Comparison of ENCODE assay signal across 9 mouse cellular contexts in genomic region chr2:160806091-160806521, GRCm38 (mm10).
DNase-seq lines count a peak whose midpoint lies in the region; ATAC-seq and TF ChIP-seq lines count a peak whose summit lies in the region.
"Had no signal": no experiment of that assay in that cellular context is flagged by ENCODE, and none has a peak within 500 bp of the region (broad histone marks: within the 10 kb centered on the region; RNA-seq: fewer than 3 reads in every experiment).

No protein-coding gene starts in this region.

- ATAC-seq in liver, postnatal 0 days, result peak; percentile 63
- peak; percentile 88 for ATAC-seq in heart, postnatal 0 days (ENCODE audit: insufficient read depth, low read depth)
- ATAC-seq in lung, embryonic 14.5 days (ENCODE audit: insufficient read depth), result no peak

- TF ChIP-seq CTCF in liver, postnatal 0 days (IDR thresholded peaks at IDR 0.05; ENCODE audit: low read depth), result no peak
- no peak for TF ChIP-seq CTCF in heart, postnatal 0 days (IDR thresholded peaks at IDR 0.05; ENCODE audit: low read depth)
- no peak for TF ChIP-seq CTCF in lung, embryonic 14.5 days (IDR thresholded peaks at IDR 0.05; ENCODE audit: low read depth)

- H3K4me2 ChIP-seq in liver, postnatal 0 days (ENCODE audit: low read depth, low read length), result no peak overlapping the region
- H3K4me2 ChIP-seq in heart, postnatal 0 days (ENCODE audit: low read depth, low read length), result peak overlapping the region; percentile 25
- no peak overlapping the region for H3K4me2 ChIP-seq in lung, embryonic 14.5 days
- H3K4me2 ChIP-seq: lung, embryonic 15.5 days had no signal

- no peaks in the 10 kb centered on the region for H3K36me3 ChIP-seq in liver, postnatal 0 days (replicated peaks; ENCODE audit: insufficient read depth, low read length)
- H3K36me3 ChIP-seq in heart, postnatal 0 days (replicated peaks; ENCODE audit: control insufficient read depth, insufficient read depth, low read length), result no peaks in the 10 kb centered on the region
- no peaks in the 10 kb centered on the region for H3K36me3 ChIP-seq in lung, embryonic 14.5 days (ENCODE audit: insufficient read depth)
- H3K36me3 ChIP-seq: lung, embryonic 15.5 days had no signal

- H3K9me3 ChIP-seq in liver, postnatal 0 days (ENCODE audit: low read length), result no peaks in the 10 kb centered on the region
- H3K9me3 ChIP-seq in heart, postnatal 0 days (replicated peaks; ENCODE audit: control insufficient read depth, low read length), result no peaks in the 10 kb centered on the region
- no peaks in the 10 kb centered on the region for H3K9me3 ChIP-seq in lung, embryonic 14.5 days (ENCODE audit: low read depth, low read length)
- H3K9me3 ChIP-seq: lung, embryonic 15.5 days had no signal

- peak; percentile 50 for DNase-seq in liver, postnatal 0 days
- no peak for DNase-seq in liver
- DNase-seq in cerebellum, postnatal 14 days, result peak; percentile 44 to 52
- DNase-seq in heart, postnatal 0 days (ENCODE audit: low spot score), result peak; percentile 89
- DNase-seq in lung, embryonic 14.5 days, result peak; percentile 15
- no peak for DNase-seq in spleen, postnatal 36 days (ENCODE audit: low spot score in 2 of 2)
- no peak for DNase-seq in urinary bladder, postnatal 4 days (ENCODE audit: low spot score in 2 of 2)
- no peak for DNase-seq in thymus, postnatal 36 days

- H3K27ac ChIP-seq in liver, postnatal 0 days (ENCODE audit: low read depth), result peak overlapping the region; percentile 73
- H3K27ac ChIP-seq in heart, postnatal 0 days (ENCODE audit: low read depth), result peak overlapping the region; percentile 81
- no peak overlapping the region for H3K27ac ChIP-seq in lung, embryonic 14.5 days (ENCODE audit: low read depth)
- H3K27ac ChIP-seq: lung, embryonic 15.5 days had no signal

- 0 out of 2 replicates have a peak, but pooled peaks have one; percentile 19 for TF ChIP-seq EP300 in liver, postnatal 0 days (IDR thresholded peaks at IDR 0.05; ENCODE audit: low read depth)
- peak; percentile 84 for TF ChIP-seq EP300 in heart, postnatal 0 days (IDR thresholded peaks at IDR 0.05; ENCODE audit: low read depth)

- no peaks in the 10 kb centered on the region for H3K27me3 ChIP-seq in liver, postnatal 0 days (ENCODE audit: insufficient read depth, low read length)
- no peaks in the 10 kb centered on the region for H3K27me3 ChIP-seq in heart, postnatal 0 days (ENCODE audit: control insufficient read depth, insufficient read depth, low read length)
- no peaks in the 10 kb centered on the region for H3K27me3 ChIP-seq in lung, embryonic 14.5 days (ENCODE audit: insufficient read depth, low read length)
- H3K27me3 ChIP-seq: lung, embryonic 15.5 days had no signal

- no peak overlapping the region for H3K4me3 ChIP-seq in liver, postnatal 0 days (ENCODE audit: low read depth, low read length)
- no peak overlapping the region for H3K4me3 ChIP-seq in heart, postnatal 0 days (ENCODE audit: low read depth, low read length)
- H3K4me3 ChIP-seq in lung, embryonic 14.5 days (ENCODE audit: low read depth, low read length), result no peak overlapping the region
- H3K4me3 ChIP-seq: lung, embryonic 15.5 days had no signal

- H3K9ac ChIP-seq in liver, postnatal 0 days (replicated peaks), result no peak overlapping the region
- H3K9ac ChIP-seq in heart, postnatal 0 days (replicated peaks; ENCODE audit: low read depth, low read length), result no peak overlapping the region
- H3K9ac ChIP-seq in lung, embryonic 14.5 days, result no peak overlapping the region
- H3K9ac ChIP-seq: lung, embryonic 15.5 days had no signal

- peaks cover 18% of the 10 kb centered on the region for H3K4me1 ChIP-seq in liver, postnatal 0 days (ENCODE audit: insufficient read depth)
- H3K4me1 ChIP-seq in heart, postnatal 0 days (ENCODE audit: control insufficient read depth, insufficient read depth), result peaks cover 26% of the 10 kb centered on the region
- 0 out of 2 replicates have a peak, but pooled peaks cover 3% of the 10 kb centered on the region for H3K4me1 ChIP-seq in lung, embryonic 14.5 days (ENCODE audit: insufficient read depth)

- WGBS in liver, postnatal 0 days (ENCODE audit: insufficient replicate concordance), result 49% methylated on average over 3 of the region's 3 CpGs
- WGBS in heart, postnatal 0 days, result 7% methylated on average over 3 of the region's 3 CpGs
- 43% methylated on average over 3 of the region's 3 CpGs for whole genome bisulfite sequencing in lung, embryonic 14.5 days

Comparison
In these comparisons a context has a peak if more than half of its experiments do, and no peak if none do; other contexts are left out.
1. DNase-seq: peak in liver, postnatal 0 days (single experiment), cerebellum, postnatal 14 days (2 of 2), heart, postnatal 0 days (single experiment) and lung, embryonic 14.5 days (single experiment); none in liver (single experiment), spleen, postnatal 36 days (0 of 2), urinary bladder, postnatal 4 days (0 of 2) and thymus, postnatal 36 days (0 of 2).